Mouse (Mus musculus) testis, adult 2 months (tissue): ENCODE measurements around the gene Pakap.

Source experiments
- CTCF ChIP-seq: fragments of 200-500 bp; IDR thresholded peaks from 2 replicates; pipeline ENCODE4 v1.5.1; 2012; ENCODE audit warnings: low read depth, mild to moderate bottlenecking, inconsistent platforms, low read length, moderate library complexity; ENCODE audit not compliant: control insufficient read depth, insufficient read depth, insufficient replicate concordance
- POLR2A ChIP-seq: fragments of 200-500 bp; IDR thresholded peaks from 2 replicates; pipeline ENCODE4 v1.6.1; 2012; ENCODE audit warnings: low read depth, mild to moderate bottlenecking, inconsistent platforms, low read length, moderate library complexity; ENCODE audit not compliant: control insufficient read depth

DNA sequence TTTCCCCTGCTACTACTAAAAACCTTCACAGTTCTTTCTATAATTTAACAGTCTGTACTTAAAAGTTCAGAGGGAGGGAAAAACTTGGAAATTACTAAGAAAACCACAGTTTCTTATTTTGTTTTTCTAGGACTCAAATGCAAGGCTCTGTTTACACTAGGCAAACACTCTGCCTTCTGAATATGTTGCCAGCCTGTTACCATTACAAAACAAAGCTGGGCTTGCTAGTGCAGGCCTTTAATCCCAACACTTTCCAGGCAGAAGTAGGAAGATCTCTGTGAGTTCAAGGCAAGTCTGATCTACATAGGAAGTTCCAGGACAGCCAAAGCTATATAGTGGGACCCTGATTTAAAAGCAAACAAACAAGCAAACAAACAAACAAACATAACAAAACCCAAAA, 207.6 kb downstream of the Pakap start:
- TF ChIP-seq CTCF: no peak
- TF ChIP-seq POLR2A: no peak
